Mouse (Mus musculus): ENCODE results near the gene Fam160b1.

- TF ChIP-seq POLR2A (IDR thresholded peaks at IDR 0.05; ENCODE audit: control insufficient read depth, low read depth, low read length) (no peak), CTCF (IDR thresholded peaks at IDR 0.05; ENCODE audit: control insufficient read depth, insufficient read depth, insufficient replicate concordance, low read depth, low read length) (no peak)
These were observed 67.4 kb downstream of the Fam160b1 start for GRCm38 (mm10) chr19:57427756-57428438.

All from testis, adult 2 months (tissue).